Mouse (Mus musculus) limb, embryonic 14.5 days (tissue): ENCODE measurements at regions not wholly inside any gene's neighbourhood (a gene's known extent, or its start where the extent isn't known, plus 50 kb on each side); places are given as distances from the start of the nearest gene placed in this dataset.

Source experiments
- ATAC-seq: fragments of 200-750 bp; cut with Nextera tagmentation; 2 replicates; pipeline ENCODE4 v1.8.0; 2017; ENCODE audit warnings: low read depth, moderate number of reproducible peaks, moderate TSS enrichment; ENCODE audit not compliant: low FRiP score
- DNase-seq: peaks from one replicate; pipeline ENCODE4 v3.0.0-alpha.2; 2015; ENCODE audit warnings: low spot score
- H3K27ac ChIP-seq: fragments of 300-500 bp; sonication (generic); replicated peaks from 2 replicates; pipeline ENCODE4 v1.5.1; 2014; ENCODE audit warnings: low read depth, mild to moderate bottlenecking, low read length, moderate library complexity, mixed read lengths
- H3K27me3 ChIP-seq: fragments of 300-500 bp; sonication (generic); 2 replicates; pipeline ENCODE4 v1.6.1; 2014; ENCODE audit warnings: low read length, mixed read lengths; ENCODE audit not compliant: control insufficient read depth, insufficient read depth
- H3K36me3 ChIP-seq: fragments of 300-500 bp; sonication (generic); 2 replicates; pipeline ENCODE4 v1.6.1; 2014; ENCODE audit warnings: mild to moderate bottlenecking, low read length, moderate library complexity, mixed read lengths; ENCODE audit not compliant: control insufficient read depth, insufficient read depth
- H3K4me1 ChIP-seq: fragments of 300-500 bp; sonication (generic); 2 replicates; pipeline ENCODE4 v1.6.1; 2014; ENCODE audit warnings: antibody characterized with exemption, low read length, mixed read lengths; ENCODE audit not compliant: control insufficient read depth, insufficient read depth
- H3K4me2 ChIP-seq: fragments of 300-500 bp; sonication (generic); replicated peaks from 2 replicates; pipeline ENCODE4 v1.6.1; 2014; ENCODE audit warnings: low read depth, mild to moderate bottlenecking, low read length, moderate library complexity; ENCODE audit not compliant: severe bottlenecking
- H3K4me3 ChIP-seq: fragments of 300-500 bp; sonication (generic); replicated peaks from 2 replicates; pipeline ENCODE4 v1.5.1; 2014; ENCODE audit warnings: low read length
- H3K9ac ChIP-seq: fragments of 300-500 bp; sonication (generic); 2 replicates; pipeline ENCODE4 v1.6.1; 2014; ENCODE audit warnings: mild to moderate bottlenecking, low read depth, low read length, moderate library complexity; ENCODE audit not compliant: severe bottlenecking
- H3K9me3 ChIP-seq: fragments of 300-500 bp; sonication (generic); 2 replicates; pipeline ENCODE4 v1.6.1; 2016; ENCODE audit warnings: low read length; ENCODE audit not compliant: control insufficient read depth
- POLR2A ChIP-seq: fragments of 200-500 bp; IDR thresholded peaks from 2 replicates; pipeline ENCODE4 v1.8.0; 2012; ENCODE audit warnings: inconsistent platforms, mild to moderate bottlenecking, moderate library complexity, borderline replicate concordance; ENCODE audit not compliant: insufficient read depth, insufficient read length; ENCODE audit errors: extremely low read depth
- WGBS: fragments of 180-500 bp; shearing (Covaris S2); extraction: QIAGEN DNeasy Blood & Tissue Kit; methylation state at CpG from one replicate; pipeline ENCODE4 v1.1.7; 2014; 5-methylcytosine and 5-hydroxymethylcytosine counted together

DNA sequence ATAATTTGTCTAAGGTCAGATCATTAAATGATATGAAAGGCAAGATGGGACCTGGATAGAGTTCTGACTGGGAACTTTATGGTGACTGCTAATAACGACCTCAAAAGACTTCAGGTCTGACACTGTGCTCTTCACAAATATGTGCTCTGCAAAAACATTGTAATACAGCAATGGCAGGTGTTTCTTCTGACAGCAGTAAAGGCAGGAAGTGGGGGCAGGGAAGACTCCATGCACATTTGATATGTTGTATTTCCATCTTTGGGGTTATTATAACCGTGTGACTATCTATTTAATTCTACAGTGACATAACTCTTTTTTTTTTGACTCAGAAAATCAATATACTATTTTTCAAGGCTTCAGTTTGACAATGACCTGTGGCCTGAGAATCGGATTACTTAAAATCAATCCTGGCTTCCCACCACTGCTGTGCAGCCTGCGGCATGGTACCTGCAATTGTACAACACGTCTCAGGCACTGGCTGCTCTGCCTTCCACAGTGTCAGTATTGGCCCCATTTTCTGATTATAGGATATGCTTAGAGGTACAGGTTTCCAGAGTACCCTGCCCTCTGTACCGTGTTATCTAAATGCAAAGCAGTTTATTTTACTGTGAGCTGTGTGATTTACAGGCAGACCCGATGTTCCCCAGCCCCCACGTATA, 139.4 kb downstream of the Klf6 start:
- DNase-seq: no peak
- ATAC-seq: no peak
- WGBS: 67% methylated on average over 8 of the region's 8 CpGs
- H3K27me3 ChIP-seq: no peaks in the 10 kb centered on the region
- H3K9me3 ChIP-seq: no peaks in the 10 kb centered on the region
- no peak overlapping the region for H3K9ac ChIP-seq
- no peak overlapping the region for H3K27ac ChIP-seq
- TF ChIP-seq POLR2A: no peak
- H3K4me2 ChIP-seq: no peak overlapping the region
- no peak overlapping the region for H3K4me3 ChIP-seq
- no peaks in the 10 kb centered on the region for H3K36me3 ChIP-seq
- H3K4me1 ChIP-seq: no peaks in the 10 kb centered on the region

DNA sequence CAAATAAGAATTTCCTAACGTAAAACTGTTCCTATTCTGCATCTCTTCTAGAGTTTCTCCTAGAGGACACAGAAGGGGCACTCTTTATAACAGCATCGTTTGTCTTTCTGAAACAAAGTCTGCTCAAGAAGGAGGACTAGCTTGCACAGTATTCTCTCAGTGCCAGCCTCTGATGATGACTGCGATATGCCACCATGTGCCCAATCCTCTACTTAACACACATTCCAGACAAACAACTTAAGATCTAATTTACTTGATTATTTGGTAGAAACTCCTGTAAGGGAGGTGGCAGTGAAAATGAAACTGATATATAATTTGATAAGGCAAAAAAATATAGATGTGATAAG, 139.9 kb downstream of the Klf6 start:
- TF ChIP-seq POLR2A: no peak
- DNase-seq (no peak), ATAC-seq (no peak)
- Histone ChIP-seq H3K9ac (no peak overlapping the region), H3K27ac (no peak overlapping the region), H3K4me2 (no peak overlapping the region), H3K27me3 (no peaks in the 10 kb centered on the region), H3K36me3 (no peaks in the 10 kb centered on the region), H3K4me1 (no peaks in the 10 kb centered on the region), H3K4me3 (no peak overlapping the region), H3K9me3 (no peaks in the 10 kb centered on the region)
- 75% methylated on average over 3 of the region's 3 CpGs for WGBS

DNA sequence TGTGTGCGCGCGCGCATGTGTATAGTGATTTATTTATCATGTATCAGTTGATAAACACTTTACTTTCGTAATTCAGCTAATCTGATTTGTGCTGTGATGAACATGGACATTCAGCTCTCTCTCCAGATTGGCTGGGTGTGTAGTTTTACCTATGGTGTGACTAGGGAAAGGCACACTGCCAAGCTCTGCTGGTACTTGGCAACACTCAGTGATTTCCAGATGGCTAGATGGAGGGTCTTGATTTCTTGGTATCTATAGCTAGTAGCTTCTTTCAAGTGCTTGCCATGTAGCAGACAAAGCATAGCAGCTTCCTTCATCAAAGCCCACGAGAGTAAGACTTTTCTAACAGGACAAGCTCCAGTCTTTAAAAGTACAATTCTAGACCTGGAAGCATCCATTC, 144.6 kb downstream of the Klf6 start:
- Histone ChIP-seq H3K27me3 (no peaks in the 10 kb centered on the region), H3K9me3 (no peaks in the 10 kb centered on the region), H3K4me3 (no peak overlapping the region), H3K4me2 (no peak overlapping the region), H3K36me3 (no peaks in the 10 kb centered on the region), H3K27ac (no peak overlapping the region), H3K9ac (no peak overlapping the region), H3K4me1 (no peaks in the 10 kb centered on the region)
- TF ChIP-seq POLR2A: no peak
- DNase-seq (no peak), ATAC-seq (no peak)
- WGBS: 91% methylated on average over 6 of the region's 6 CpGs

DNA sequence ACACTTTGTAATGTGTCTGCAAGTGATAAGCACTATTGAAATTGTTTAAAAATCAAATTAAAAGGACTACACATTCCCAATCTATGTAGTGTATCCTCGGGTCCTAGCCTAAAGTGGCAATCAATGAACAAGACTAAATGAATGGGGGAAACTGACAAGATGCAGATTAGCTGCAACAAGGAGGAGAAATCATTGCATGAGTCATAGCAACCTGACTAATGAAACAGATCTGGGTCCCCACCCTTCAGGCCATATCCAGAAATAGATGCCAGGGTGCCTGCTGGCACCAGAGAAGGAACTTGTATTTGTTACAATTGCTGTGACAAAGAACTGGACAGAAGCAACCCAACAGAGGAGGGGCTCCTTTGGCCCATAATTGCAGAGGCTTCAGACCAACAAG, 148.4 kb downstream of the Klf6 start:
- H3K9me3 ChIP-seq: no peaks in the 10 kb centered on the region
- no peaks in the 10 kb centered on the region for H3K27me3 ChIP-seq
- ATAC-seq: no peak
- no peaks in the 10 kb centered on the region for H3K36me3 ChIP-seq
- no peak overlapping the region for H3K27ac ChIP-seq
- WGBS: 74% methylated on average over 1 of the region's 1 CpGs
- no peak for DNase-seq
- H3K4me2 ChIP-seq: no peak overlapping the region
- H3K9ac ChIP-seq: no peak overlapping the region
- no peaks in the 10 kb centered on the region for H3K4me1 ChIP-seq
- no peak overlapping the region for H3K4me3 ChIP-seq
- TF ChIP-seq POLR2A: no peak

DNA sequence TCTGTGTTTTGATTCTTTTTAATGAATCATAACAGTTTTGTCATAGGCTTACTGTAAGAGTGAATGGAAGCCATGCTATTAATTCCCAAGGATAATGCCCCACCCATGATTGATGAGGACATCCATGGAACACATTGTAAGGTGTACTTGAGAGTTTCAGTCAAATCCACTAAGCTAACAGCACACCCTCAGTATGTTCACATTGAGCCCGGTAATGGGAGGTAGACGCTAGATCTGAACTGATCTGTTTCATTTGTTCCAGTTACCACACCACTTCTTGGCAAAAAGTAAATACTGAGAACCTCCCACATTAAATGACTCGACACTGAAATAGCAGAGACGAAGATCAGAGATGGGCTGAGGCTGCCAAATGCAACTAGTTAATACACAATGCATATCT, 165.9 kb downstream of the Klf6 start:
- no peak for ATAC-seq
- Histone ChIP-seq H3K27ac (no peak overlapping the region), H3K9me3 (no peaks in the 10 kb centered on the region), H3K27me3 (no peaks in the 10 kb centered on the region), H3K4me3 (no peak overlapping the region), H3K9ac (no peak overlapping the region), H3K36me3 (no peaks in the 10 kb centered on the region), H3K4me2 (no peak overlapping the region), H3K4me1 (peaks cover 11% of the 10 kb centered on the region; the same call in 1 of the 2 replicates)
- WGBS: 89% methylated on average over 4 of the region's 4 CpGs
- no peak for DNase-seq
- no peak for TF ChIP-seq POLR2A

DNA sequence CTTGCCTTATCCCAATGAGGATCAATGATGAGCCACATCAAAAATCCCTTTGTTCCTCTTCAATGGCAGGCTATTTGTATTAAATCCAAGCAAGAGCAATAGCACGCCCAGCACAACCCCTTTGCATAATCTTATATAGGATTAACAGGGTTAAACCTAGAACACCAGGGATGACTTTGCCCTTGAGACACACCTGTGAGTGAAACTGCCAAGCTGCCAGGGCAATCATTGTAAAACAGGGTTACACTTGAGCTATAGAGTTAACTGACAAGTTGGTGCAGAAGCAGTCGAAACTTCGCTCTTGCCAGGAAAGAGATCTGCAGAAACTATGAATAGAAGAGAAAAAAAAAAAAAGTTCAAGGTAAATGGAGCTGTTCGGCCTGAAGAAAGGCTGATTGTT, 167.6 kb downstream of the Klf6 start:
- Histone ChIP-seq H3K9me3 (no peaks in the 10 kb centered on the region), H3K9ac (no peak overlapping the region), H3K4me2 (no peak overlapping the region), H3K27me3 (no peaks in the 10 kb centered on the region), H3K27ac (no peak overlapping the region), H3K36me3 (no peaks in the 10 kb centered on the region), H3K4me1 (peaks cover 11% of the 10 kb centered on the region; the same call in 1 of the 2 replicates), H3K4me3 (no peak overlapping the region)
- no peak for ATAC-seq
- 31% methylated on average over 4 of the region's 4 CpGs for WGBS
- no peak for TF ChIP-seq POLR2A
- DNase-seq: peak; percentile 8
